Mouse (Mus musculus) stomach, postnatal 0 days (tissue): ENCODE measurements at regions not wholly inside any gene's neighbourhood (a gene's known extent, or its start where the extent isn't known, plus 50 kb on each side); places are given as distances from the start of the nearest gene placed in this dataset.

ENCODE experiments used
- ATAC-seq: fragments of 200-750 bp; cut with Nextera tagmentation; 2 replicates; pipeline ENCODE4 v1.8.0; 2017; ENCODE audit not compliant: low FRiP score, low TSS enrichment
- DNase-seq: peaks from one replicate; pipeline ENCODE4 v3.0.0-alpha.2; 2016; ENCODE audit warnings: low spot score
- H3K27ac ChIP-seq: fragments of 300-500 bp; sonication (generic); replicated peaks from 2 replicates; pipeline ENCODE4 v1.5.1; 2014; ENCODE audit warnings: mild to moderate bottlenecking, control low read depth
- H3K27me3 ChIP-seq: fragments of 300-500 bp; sonication (generic); 2 replicates; pipeline ENCODE4 v1.6.1; 2014; ENCODE audit warnings: low read length; ENCODE audit not compliant: control insufficient read depth, insufficient read depth
- H3K36me3 ChIP-seq: fragments of 300-500 bp; sonication (generic); 2 replicates; pipeline ENCODE4 v1.6.1; 2014; ENCODE audit warnings: low read length, mixed read lengths; ENCODE audit not compliant: control insufficient read depth, insufficient read depth
- H3K4me1 ChIP-seq: fragments of 300-500 bp; sonication (generic); replicated peaks from 2 replicates; pipeline ENCODE4 v1.6.1; 2014; ENCODE audit warnings: antibody characterized with exemption; ENCODE audit not compliant: control insufficient read depth, insufficient read depth
- H3K4me2 ChIP-seq: fragments of 300-500 bp; sonication (generic); replicated peaks from 2 replicates; pipeline ENCODE4 v1.6.1; 2014; ENCODE audit warnings: low read depth, mild to moderate bottlenecking, control low read depth, moderate library complexity
- H3K4me3 ChIP-seq: fragments of 300-500 bp; sonication (generic); 2 replicates; pipeline ENCODE4 v1.5.1; 2014; ENCODE audit warnings: low read depth, low read length, control low read depth
- H3K9ac ChIP-seq: fragments of 300-500 bp; sonication (generic); 2 replicates; pipeline ENCODE4 v1.6.1; 2014; ENCODE audit warnings: mild to moderate bottlenecking, low read length, control low read depth, mixed read lengths
- H3K9me3 ChIP-seq: fragments of 300-500 bp; sonication (generic); 2 replicates; pipeline ENCODE4 v1.6.1; 2016; ENCODE audit warnings: low read length; ENCODE audit not compliant: control insufficient read depth
- CTCF ChIP-seq: IDR thresholded peaks from 2 replicates; pipeline ENCODE4 v1.5.1; 2016; ENCODE audit warnings: antibody characterized with exemption, low read depth, mild to moderate bottlenecking, moderate library complexity
- EP300 ChIP-seq: optimal IDR thresholded peaks from 2 replicates; pipeline ENCODE3; 2016; ENCODE audit warnings: antibody characterized with exemption
- WGBS: fragments of 180-500 bp; shearing (Covaris S2); extraction: QIAGEN DNeasy Blood & Tissue Kit; methylation state at CpG from one replicate; pipeline ENCODE4 v1.1.7; 2014; 5-methylcytosine and 5-hydroxymethylcytosine counted together

DNA sequence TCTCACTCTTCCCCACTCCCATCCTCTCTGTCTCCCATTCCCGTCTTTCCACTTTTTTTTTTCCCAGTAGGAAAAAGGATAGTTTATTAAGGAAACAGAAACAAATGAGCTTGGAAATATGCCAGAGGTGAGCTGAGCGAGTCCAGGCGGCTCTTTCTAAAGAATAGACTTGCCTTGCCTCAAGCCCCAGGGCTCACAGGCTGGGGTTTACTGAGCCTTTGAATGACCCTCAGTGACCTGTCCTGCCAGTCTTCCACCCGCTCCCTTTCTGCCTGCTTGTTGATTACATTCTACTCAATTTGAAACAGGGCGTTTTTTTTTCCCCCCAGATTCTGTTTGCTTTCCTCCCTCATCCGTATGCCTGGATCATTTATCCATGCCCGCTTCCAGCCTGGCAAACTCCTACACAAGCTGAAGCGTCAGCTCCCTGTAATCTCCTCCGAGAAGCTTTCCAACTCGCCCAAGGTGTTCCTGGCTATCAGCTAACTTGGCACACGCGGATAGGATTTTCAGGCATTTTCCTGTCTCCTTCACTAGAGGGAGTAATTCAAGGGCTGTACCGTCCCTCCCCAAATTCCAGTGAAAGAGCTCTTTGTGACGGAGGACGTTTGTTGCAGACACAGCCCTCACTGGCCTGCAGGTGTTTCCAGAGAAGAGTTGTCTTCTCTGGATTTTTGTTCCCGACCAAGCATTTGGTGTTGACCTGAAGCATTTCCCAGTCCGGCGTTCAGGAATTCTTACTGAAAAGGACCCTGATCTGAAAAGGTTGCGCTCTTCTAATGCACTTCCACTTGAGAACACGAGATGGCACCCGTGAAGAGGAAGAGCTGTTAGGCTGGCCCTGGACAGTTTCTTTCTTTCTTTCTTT, 59.9 kb upstream of the Zfand6 start:
- ATAC-seq (peak; percentile 70), DNase-seq (peak; percentile 56)
- H3K36me3 ChIP-seq = no peaks in the 10 kb centered on the region
- 2% methylated on average over 21 of the region's 21 CpGs for WGBS
- no peak overlapping the region for H3K27ac ChIP-seq
- peak overlapping the region; percentile 49 for H3K4me2 ChIP-seq
- no peaks in the 10 kb centered on the region for H3K27me3 ChIP-seq
- no peak overlapping the region for H3K9ac ChIP-seq
- TF ChIP-seq CTCF = peak; percentile 66
- no peak for TF ChIP-seq EP300
- peak overlapping the region; percentile 27 for H3K4me3 ChIP-seq
- H3K9me3 ChIP-seq = no peaks in the 10 kb centered on the region
- no peaks in the 10 kb centered on the region for H3K4me1 ChIP-seq

- peak; percentile 40; the same call in 1 of the 2 replicates for ATAC-seq
- H3K9ac ChIP-seq = no peak overlapping the region
- H3K27ac ChIP-seq = no peak overlapping the region
- no peaks in the 10 kb centered on the region for H3K27me3 ChIP-seq
- H3K4me3 ChIP-seq = no peak overlapping the region
- H3K4me1 ChIP-seq = no peaks in the 10 kb centered on the region
- no peak overlapping the region for H3K4me2 ChIP-seq
- WGBS = 11% methylated on average over 1 of the region's 1 CpGs
- no peaks in the 10 kb centered on the region for H3K9me3 ChIP-seq
- DNase-seq = no peak
- H3K36me3 ChIP-seq = no peaks in the 10 kb centered on the region
- TF ChIP-seq EP300 (no peak), CTCF (no peak)
Observed at GRCm38 (mm10) chr7:84747847-84748246, 58.1 kb upstream of the Zfand6 start.

DNA sequence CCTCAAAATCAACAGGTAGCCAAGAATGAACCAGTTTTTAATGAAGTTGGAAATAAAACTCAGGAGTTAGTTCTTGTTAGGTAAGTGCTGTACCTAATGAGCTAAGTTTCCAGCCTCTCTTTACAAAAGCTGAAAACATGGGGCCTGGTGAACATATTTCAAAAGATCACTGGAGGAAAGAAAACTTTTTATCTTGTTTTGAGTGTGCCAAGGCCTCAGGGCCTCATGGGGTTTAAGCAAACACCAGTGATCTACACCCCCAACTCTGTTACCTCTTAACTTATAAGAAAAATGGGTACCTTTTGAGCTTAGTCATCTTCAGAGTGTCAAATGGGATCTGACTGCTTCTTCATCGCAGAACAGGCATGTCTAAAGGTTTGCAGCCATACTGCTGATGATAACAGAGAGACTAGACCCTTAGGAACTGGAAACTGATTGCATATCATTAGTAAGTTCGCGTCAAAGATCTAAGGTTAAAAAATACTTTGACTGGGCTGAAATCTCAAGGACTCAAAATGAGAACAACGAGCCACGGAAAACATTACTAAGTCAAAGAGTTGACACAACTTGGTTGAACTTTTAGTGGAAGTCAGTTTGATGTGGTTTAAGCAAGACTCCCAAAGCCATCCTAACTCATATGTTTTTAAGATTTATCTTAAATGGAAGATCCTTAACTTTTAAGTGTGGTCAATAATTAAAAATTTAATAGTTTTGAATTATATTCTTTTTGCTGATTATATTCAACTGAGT, 54.7 kb upstream of the Zfand6 start:
- Histone ChIP-seq H3K4me1 (no peaks in the 10 kb centered on the region), H3K4me2 (no peak overlapping the region), H3K27me3 (no peaks in the 10 kb centered on the region), H3K4me3 (no peak overlapping the region), H3K9ac (no peak overlapping the region), H3K36me3 (no peaks in the 10 kb centered on the region), H3K9me3 (no peaks in the 10 kb centered on the region), H3K27ac (no peak overlapping the region)
- ATAC-seq (no peak), DNase-seq (no peak)
- WGBS = 88% methylated on average over 5 of the region's 5 CpGs
- TF ChIP-seq CTCF (no peak), EP300 (no peak)

DNA sequence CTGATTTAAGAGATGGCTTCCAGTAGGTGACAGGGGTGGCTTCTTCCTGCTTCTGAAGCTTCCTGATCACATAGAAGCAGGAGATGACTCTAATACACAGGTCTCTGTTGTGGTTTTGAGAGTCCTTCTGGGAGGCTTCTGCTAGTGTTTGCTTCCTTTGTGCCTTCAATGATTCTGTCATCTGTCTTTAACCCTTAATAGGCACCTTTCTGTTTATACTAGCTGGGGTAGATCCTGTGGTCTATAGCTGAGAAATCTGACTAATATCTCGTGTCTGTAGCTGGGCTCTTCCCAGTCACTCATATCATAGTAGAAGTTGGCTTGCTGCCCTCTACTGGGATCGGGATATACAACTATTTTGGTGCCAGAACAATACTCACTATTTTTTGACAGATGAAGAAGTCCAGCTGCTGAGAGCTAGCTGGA, 50.2 kb upstream of the Zfand6 start:
- Histone ChIP-seq H3K27me3 (no peaks in the 10 kb centered on the region), H3K4me2 (no peak overlapping the region), H3K9me3 (no peaks in the 10 kb centered on the region), H3K4me3 (no peak overlapping the region), H3K27ac (no peak overlapping the region), H3K36me3 (no peaks in the 10 kb centered on the region), H3K4me1 (no peaks in the 10 kb centered on the region), H3K9ac (no peak overlapping the region)
- WGBS = 3% methylated on average over 2 of the region's 2 CpGs
- DNase-seq = no peak
- TF ChIP-seq EP300 = no peak
- peak; percentile 57 for TF ChIP-seq CTCF
- ATAC-seq = no peak; the same call in 1 of the 2 replicates
